Mouse (Mus musculus): ENCODE results near the gene Gna12. TPM values are rescaled to one million over a fixed set of nuclear protein-coding genes. Genes with fewer than 3 reads are reported as not detected.
A peak's percentile ranks its signal among the peaks of the same experiment; 100 is the strongest.

Gna12 gene
- total and polyA plus RNA-seq, 3 experiments, result 117 to 136 (median 118) TPM

DNA sequence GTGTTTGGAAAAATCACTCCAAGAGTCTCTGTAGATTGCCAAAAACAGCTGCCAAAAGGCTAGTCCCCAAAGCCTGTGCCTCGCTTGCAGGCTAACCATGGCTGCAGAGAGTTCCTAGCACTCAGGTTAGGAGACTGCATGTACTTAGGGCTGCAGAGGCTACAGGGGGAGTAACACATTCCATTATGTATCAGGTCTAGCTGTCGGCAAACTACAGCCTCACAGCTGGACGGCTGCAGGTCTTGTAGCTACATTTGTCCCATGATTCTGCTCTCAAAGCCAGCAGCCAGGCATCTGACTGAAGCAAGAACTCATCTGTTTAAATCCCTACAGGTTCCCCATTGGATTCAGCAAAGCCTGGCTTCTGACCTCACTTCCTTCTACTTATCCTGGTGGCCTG lies 35.5 kb downstream of the Gna12 start:
- intact Hi-C loops (cut with DNase I), result loop anchor here (5.0 kb wide), 1 partner anchor 33 kb away; no protein-coding TSS in a partner anchor
- peaks cover 49% of the 10 kb centered on the region for H3K4me1 ChIP-seq (ENCODE audit: control insufficient read depth, insufficient read depth, low read length)
- H3K27me3 ChIP-seq (ENCODE audit: control insufficient read depth, insufficient read depth, low read length), result no peaks in the 10 kb centered on the region
- 23% methylated on average over 3 of the region's 3 CpGs for WGBS
- TF ChIP-seq POLR2A (IDR thresholded peaks at IDR 0.05; ENCODE audit: insufficient read depth, low read depth, low read length), result no peak; the same call in 1 of the 2 replicates
- TF ChIP-seq CTCF (IDR thresholded peaks at IDR 0.05), result no peak
- 0 out of 2 replicates have a peak, but pooled peaks have one; percentile 72 for TF ChIP-seq EP300 (IDR thresholded peaks at IDR 0.05; ENCODE audit: insufficient read depth, low read depth, low read length)
- DNase-seq, result peak; percentile 48 to 62
- H3K36me3 ChIP-seq (ENCODE audit: control insufficient read depth, insufficient read depth, low read length), result peaks cover 29% of the 10 kb centered on the region
- peak overlapping the region; percentile 81 for H3K27ac ChIP-seq
- H3K4me3 ChIP-seq, result no peak overlapping the region
- H3K79me2 ChIP-seq (replicated peaks; ENCODE audit: control insufficient read depth, insufficient read depth, low read length), result no peaks in the 10 kb centered on the region
- no peak overlapping the region for H3K9ac ChIP-seq (ENCODE audit: low read depth, low read length)

DNA sequence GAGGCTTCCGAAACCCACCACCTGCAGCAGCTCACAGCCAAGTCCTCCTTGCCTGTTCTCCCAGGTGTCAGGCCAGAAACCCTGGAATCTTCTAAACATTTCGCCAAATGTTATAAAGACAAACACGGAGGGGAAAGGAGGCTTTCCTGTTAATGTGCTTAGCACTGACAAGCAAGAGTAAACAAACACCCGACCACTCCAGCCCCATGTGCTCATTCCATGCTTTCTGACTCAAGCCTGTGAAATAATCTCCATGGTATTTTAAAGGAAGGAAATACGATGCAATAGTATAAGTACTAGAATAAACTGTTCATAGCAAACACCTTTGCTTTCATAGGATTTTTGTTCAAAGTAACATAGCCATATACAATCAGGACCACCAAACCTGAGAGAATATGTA lies 38.0 kb downstream of the Gna12 start:
- intact Hi-C loops (cut with DNase I), result loop anchor here (5.0 kb wide), 1 partner anchor 35 kb away; no protein-coding TSS in a partner anchor
- Histone ChIP-seq H3K4me1 (ENCODE audit: control insufficient read depth, insufficient read depth, low read length) (peaks cover 37% of the 10 kb centered on the region), H3K36me3 (ENCODE audit: control insufficient read depth, insufficient read depth, low read length) (peaks cover 33% of the 10 kb centered on the region), H3K9ac (ENCODE audit: low read depth, low read length) (no peak overlapping the region), H3K27ac (peak overlapping the region; percentile 62), H3K79me2 (replicated peaks; ENCODE audit: control insufficient read depth, insufficient read depth, low read length) (peaks cover 1% of the 10 kb centered on the region), H3K4me3 (no peak overlapping the region), H3K27me3 (ENCODE audit: control insufficient read depth, insufficient read depth, low read length) (no peaks in the 10 kb centered on the region)
- DNase-seq, result no peak
- TF ChIP-seq EP300 (IDR thresholded peaks at IDR 0.05; ENCODE audit: insufficient read depth, low read depth, low read length), result no peak
- 33% methylated on average over 5 of the region's 5 CpGs for WGBS

DNA sequence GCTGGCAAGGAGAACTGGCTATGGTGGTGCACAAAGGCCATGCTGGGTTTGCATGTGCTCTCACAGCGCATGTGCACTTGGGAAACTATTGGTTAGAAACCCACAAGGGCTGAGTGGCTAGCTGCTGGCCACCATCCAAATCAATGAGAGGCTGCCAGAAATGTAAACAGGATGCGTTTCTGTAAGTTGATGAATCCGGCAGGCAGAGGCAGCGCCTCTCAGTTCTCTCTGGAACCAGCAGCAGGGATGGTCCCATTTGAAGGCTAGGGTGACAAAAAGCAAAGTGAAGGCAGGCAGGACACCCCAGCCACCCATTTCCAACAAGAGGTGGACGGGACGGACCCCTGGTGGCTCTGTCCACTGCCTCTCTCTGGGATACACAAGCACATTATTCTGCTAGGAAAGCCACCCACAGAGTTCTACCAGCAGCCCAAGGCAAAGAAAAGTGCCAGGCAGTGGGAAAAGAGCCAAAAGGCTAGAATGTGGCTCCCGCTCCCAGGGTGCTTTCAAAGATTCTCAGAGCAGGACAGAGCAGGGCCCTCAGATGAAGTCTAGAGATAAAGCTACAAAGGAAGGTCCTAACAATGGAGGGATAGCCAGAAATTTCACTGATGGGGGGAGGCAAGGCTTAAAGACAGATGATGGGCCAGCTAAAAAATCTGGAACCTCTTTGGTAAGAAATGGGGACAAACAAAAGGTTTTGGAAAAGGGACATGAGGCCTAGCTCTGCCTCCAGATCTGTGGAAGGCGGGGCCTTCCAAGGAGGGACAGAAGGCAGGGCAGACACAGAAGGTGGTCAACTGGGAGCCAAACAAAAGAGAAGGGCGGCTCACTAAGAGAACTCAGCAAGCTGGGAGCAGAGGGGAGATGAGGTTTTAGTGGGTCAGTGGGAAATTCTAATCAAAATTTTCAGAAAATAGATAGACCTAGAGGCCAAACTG lies 39.0 kb downstream of the Gna12 start:
- peak overlapping the region; percentile 62 for H3K27ac ChIP-seq
- H3K36me3 ChIP-seq (ENCODE audit: control insufficient read depth, insufficient read depth, low read length), result peaks cover 33% of the 10 kb centered on the region
- peaks cover 1% of the 10 kb centered on the region for H3K79me2 ChIP-seq (replicated peaks; ENCODE audit: control insufficient read depth, insufficient read depth, low read length)
- TF ChIP-seq EP300 (IDR thresholded peaks at IDR 0.05; ENCODE audit: insufficient read depth, low read depth, low read length) (no peak), POLR2A (IDR thresholded peaks at IDR 0.05; ENCODE audit: insufficient read depth, low read depth, low read length) (no peak), CTCF (IDR thresholded peaks at IDR 0.05) (no peak)
- peaks cover 37% of the 10 kb centered on the region for H3K4me1 ChIP-seq (ENCODE audit: control insufficient read depth, insufficient read depth, low read length)
- no peak overlapping the region for H3K4me3 ChIP-seq
- H3K9ac ChIP-seq (ENCODE audit: low read depth, low read length), result 0 out of 2 replicates have a peak overlapping the region, but pooled peaks have one; percentile 13
- intact Hi-C loops (cut with DNase I), result loop anchor here (2.0 to 5.0 kb wide), 2 partner anchors 22 to 36 kb away; no protein-coding TSS in a partner anchor
- 33% methylated on average over 9 of the region's 9 CpGs for WGBS
- H3K27me3 ChIP-seq (ENCODE audit: control insufficient read depth, insufficient read depth, low read length), result no peaks in the 10 kb centered on the region
- DNase-seq, result peak; percentile 60 to 70

DNA sequence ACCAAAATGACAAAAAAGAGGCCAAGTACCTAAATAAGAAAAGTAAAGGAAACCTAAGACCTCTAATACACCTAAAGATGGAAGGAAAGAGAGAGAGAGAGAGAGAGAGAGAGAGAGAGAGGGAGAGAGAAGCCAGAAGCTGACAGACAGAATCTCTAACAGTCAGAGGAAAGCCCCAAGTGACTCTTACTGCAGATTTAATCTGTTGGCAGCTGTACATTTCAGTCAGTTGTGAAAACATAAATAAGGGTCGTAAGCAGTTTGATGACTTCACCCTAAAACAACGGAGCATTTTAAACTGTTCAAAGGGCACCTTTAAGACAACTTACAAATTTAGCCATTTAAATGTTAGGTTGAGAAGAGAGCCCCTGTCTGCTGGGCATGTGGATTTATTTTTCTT lies 39.8 kb downstream of the Gna12 start:
- no peak overlapping the region for H3K9ac ChIP-seq (ENCODE audit: low read depth, low read length)
- H3K27me3 ChIP-seq (ENCODE audit: control insufficient read depth, insufficient read depth, low read length), result no peaks in the 10 kb centered on the region
- no peak overlapping the region for H3K4me3 ChIP-seq
- WGBS, result 13% methylated on average over 2 of the region's 2 CpGs
- H3K27ac ChIP-seq, result peak overlapping the region; percentile 62
- no peak for DNase-seq
- no peak for TF ChIP-seq CTCF (IDR thresholded peaks at IDR 0.05)
- TF ChIP-seq POLR2A (IDR thresholded peaks at IDR 0.05; ENCODE audit: insufficient read depth, low read depth, low read length), result no peak
- no peak for TF ChIP-seq EP300 (IDR thresholded peaks at IDR 0.05; ENCODE audit: insufficient read depth, low read depth, low read length)
- H3K4me1 ChIP-seq (ENCODE audit: control insufficient read depth, insufficient read depth, low read length), result peaks cover 43% of the 10 kb centered on the region
- peaks cover 32% of the 10 kb centered on the region for H3K36me3 ChIP-seq (ENCODE audit: control insufficient read depth, insufficient read depth, low read length)
- peaks cover 1% of the 10 kb centered on the region for H3K79me2 ChIP-seq (replicated peaks; ENCODE audit: control insufficient read depth, insufficient read depth, low read length)
- intact Hi-C loops (cut with DNase I), result loop anchor here (2.0 to 5.0 kb wide), 2 partner anchors 22 to 37 kb away; no protein-coding TSS in a partner anchor

DNA sequence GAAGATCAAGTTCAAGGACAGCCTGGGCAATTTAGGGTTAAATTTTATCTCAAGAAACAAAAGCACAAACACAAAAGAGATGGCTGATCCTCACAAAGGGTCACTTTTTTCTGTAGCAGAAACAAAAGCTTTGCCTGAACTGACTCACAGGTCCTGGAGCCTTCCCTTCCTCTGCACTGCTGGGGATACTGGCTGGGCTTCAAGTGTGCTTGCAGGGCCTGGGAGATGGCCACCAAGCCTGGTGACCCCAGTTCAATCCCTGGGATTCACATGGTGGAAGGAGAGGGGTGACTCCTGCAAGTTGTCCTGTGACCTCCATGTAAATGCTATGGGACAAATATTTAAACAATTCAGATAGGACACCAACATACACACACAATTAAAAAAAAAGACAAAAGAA lies 40.7 kb downstream of the Gna12 start:
- no peak overlapping the region for H3K9ac ChIP-seq (ENCODE audit: low read depth, low read length)
- H3K79me2 ChIP-seq (replicated peaks; ENCODE audit: control insufficient read depth, insufficient read depth, low read length), result peaks cover 1% of the 10 kb centered on the region
- no peak overlapping the region for H3K4me3 ChIP-seq
- DNase-seq, result no peak
- no peak for TF ChIP-seq CTCF (IDR thresholded peaks at IDR 0.05)
- no peak for TF ChIP-seq POLR2A (IDR thresholded peaks at IDR 0.05; ENCODE audit: insufficient read depth, low read depth, low read length)
- TF ChIP-seq EP300 (IDR thresholded peaks at IDR 0.05; ENCODE audit: insufficient read depth, low read depth, low read length), result no peak
- peaks cover 36% of the 10 kb centered on the region for H3K4me1 ChIP-seq (ENCODE audit: control insufficient read depth, insufficient read depth, low read length)
- peak overlapping the region; percentile 23; the same call in 1 of the 2 replicates for H3K27ac ChIP-seq
- H3K27me3 ChIP-seq (ENCODE audit: control insufficient read depth, insufficient read depth, low read length), result no peaks in the 10 kb centered on the region
- peaks cover 35% of the 10 kb centered on the region for H3K36me3 ChIP-seq (ENCODE audit: control insufficient read depth, insufficient read depth, low read length)
- intact Hi-C loops (cut with DNase I), result no loop called here

Data from heart, adult 2 months (tissue).